Mouse (Mus musculus) layer of hippocampus, adult 6 months (tissue): ENCODE measurements around the gene Papolb. TPM values are rescaled to one million over a fixed set of nuclear protein-coding genes. Genes with fewer than 3 reads are reported as not detected.

Experiments
- long read RNA-seq, 2 experiments: library from polyadenylated mRNA; unstranded; transcript quantifications; one replicate each; pipeline ENCODE4 v2.0.0; 2019 to 2020
- polyA plus RNA-seq: library from polyadenylated mRNA; unstranded; fragments of <200 nt; fragmentation: Nextera tagmentation; gene quantifications from 2 replicates; pipeline ENCODE4 v1.2.3, GENCODE M21; 2021

Gene Papolb
- 0.06 TPM in 1 of 2 replicates, not detected in the other for polyA plus RNA-seq
- long read RNA-seq, experiment 1 = 0 reads
- long read RNA-seq, experiment 2 = 0 reads

GRCm38 (mm10) chr5:142529915-142530314 lies at the start of gene Papolb:
Papolb (minus strand) TSS chr5:142530076.

GRCm38 (mm10) chr5:142550706-142551652 lies 21.1 kb upstream of the Papolb start, which contains the start of gene Radil:
Radil (minus strand) TSS chr5:142551098.

Other genes with a start within 250 kb of the Papolb start
- gene Foxk1, start 128.6 kb downstream of the Papolb start, polyA plus RNA-seq = 2.1 and 2.7 TPM in 2 replicates
- gene Ap5z1, start 66.1 kb downstream of the Papolb start, polyA plus RNA-seq = 8.5 and 8.6 TPM in 2 replicates
- gene Radil, start 21.0 kb upstream of the Papolb start, polyA plus RNA-seq = 4.2 and 5.5 TPM in 2 replicates
- gene Mmd2, start 78.7 kb upstream of the Papolb start, polyA plus RNA-seq = 168 and 183 TPM in 2 replicates
- gene Wipi2, start 97.6 kb upstream of the Papolb start, polyA plus RNA-seq = 34.1 and 34.9 TPM in 2 replicates
- 18.7 and 32.0 TPM in 2 replicates for gene Slc29a4, start 162.4 kb upstream of the Papolb start, polyA plus RNA-seq